Mouse (Mus musculus): ENCODE measurements around the gene Dcxr.
"Not testable (repeated sequence)": the region's sequence is repeated elsewhere in the genome, so short reads cannot be mapped to it uniquely, and the experiment has no call there.

Dcxr gene

GRCm38 (mm10) chr11:120709551-120709950, 17.5 kb downstream of the Dcxr start:
- no peak for DNase-seq (ENCODE audit: low spot score in 2 of 2)

- DNase-seq (ENCODE audit: low spot score in 2 of 2), result no peak
Measured at GRCm38 (mm10) chr11:120707969-120708368, 19.1 kb downstream of the Dcxr start.

GRCm38 (mm10) chr11:120707225-120707624, 19.9 kb downstream of the Dcxr start:
- DNase-seq (ENCODE audit: low spot score in 2 of 2), result no peak

- no peak for DNase-seq (ENCODE audit: low spot score in 2 of 2)
Measured at GRCm38 (mm10) chr11:120706120-120706519, 21.0 kb downstream of the Dcxr start.

GRCm38 (mm10) chr11:120704486-120705325, 22.4 kb downstream of the Dcxr start:
- DNase-seq (ENCODE audit: low spot score in 2 of 2), result no peak

GRCm38 (mm10) chr11:120703696-120704454, 23.2 kb downstream of the Dcxr start:
- no peak for DNase-seq (ENCODE audit: low spot score in 2 of 2)

- DNase-seq (ENCODE audit: low spot score in 2 of 2), result no peak
Measured at GRCm38 (mm10) chr11:120697741-120698140, 29.3 kb downstream of the Dcxr start.

- no peak for DNase-seq (ENCODE audit: low spot score in 2 of 2)
Measured at GRCm38 (mm10) chr11:120696568-120696967, 30.5 kb downstream of the Dcxr start.

- no peak for DNase-seq (ENCODE audit: low spot score in 2 of 2)
Measured at GRCm38 (mm10) chr11:120695641-120696040, 31.4 kb downstream of the Dcxr start.

- no peak for DNase-seq (ENCODE audit: low spot score in 2 of 2)
Measured at GRCm38 (mm10) chr11:120695184-120695583, 31.9 kb downstream of the Dcxr start.

- no peak for DNase-seq (ENCODE audit: low spot score in 2 of 2)
Measured at GRCm38 (mm10) chr11:120693461-120693860, 33.6 kb downstream of the Dcxr start.

- no peak for DNase-seq (ENCODE audit: low spot score in 2 of 2)
Measured at GRCm38 (mm10) chr11:120692471-120693011, 34.5 kb downstream of the Dcxr start.

GRCm38 (mm10) chr11:120689365-120689764, 37.7 kb downstream of the Dcxr start:
- DNase-seq (ENCODE audit: low spot score in 2 of 2), result no peak

GRCm38 (mm10) chr11:120686650-120687272, 40.3 kb downstream of the Dcxr start:
- no peak for DNase-seq (ENCODE audit: low spot score in 2 of 2)

- DNase-seq (ENCODE audit: low spot score in 2 of 2), result no peak
Measured at GRCm38 (mm10) chr11:120684660-120685059, 42.4 kb downstream of the Dcxr start.

GRCm38 (mm10) chr11:120684086-120684485, 43.0 kb downstream of the Dcxr start:
- no peak for DNase-seq (ENCODE audit: low spot score in 2 of 2)

- no peak for DNase-seq (ENCODE audit: low spot score in 2 of 2)
Measured at GRCm38 (mm10) chr11:120683536-120683935, 43.5 kb downstream of the Dcxr start.

- DNase-seq (ENCODE audit: low spot score in 2 of 2), result no peak
Measured at GRCm38 (mm10) chr11:120682683-120683082, 44.4 kb downstream of the Dcxr start.

- DNase-seq (ENCODE audit: low spot score in 2 of 2), result peak in 1 of 2 experiments; percentile 36
Measured at GRCm38 (mm10) chr11:120679909-120680308, 47.2 kb downstream of the Dcxr start.

- DNase-seq (ENCODE audit: low spot score in 2 of 2), result no peak
Measured at GRCm38 (mm10) chr11:120676951-120677350, 50.1 kb downstream of the Dcxr start.

GRCm38 (mm10) chr11:120675875-120676274, 51.2 kb downstream of the Dcxr start:
- DNase-seq (ENCODE audit: low spot score in 2 of 2), result not testable (repeated sequence)

Measured in natural killer cell, adult 2 months (primary cell).